In the genomic region with DNA sequence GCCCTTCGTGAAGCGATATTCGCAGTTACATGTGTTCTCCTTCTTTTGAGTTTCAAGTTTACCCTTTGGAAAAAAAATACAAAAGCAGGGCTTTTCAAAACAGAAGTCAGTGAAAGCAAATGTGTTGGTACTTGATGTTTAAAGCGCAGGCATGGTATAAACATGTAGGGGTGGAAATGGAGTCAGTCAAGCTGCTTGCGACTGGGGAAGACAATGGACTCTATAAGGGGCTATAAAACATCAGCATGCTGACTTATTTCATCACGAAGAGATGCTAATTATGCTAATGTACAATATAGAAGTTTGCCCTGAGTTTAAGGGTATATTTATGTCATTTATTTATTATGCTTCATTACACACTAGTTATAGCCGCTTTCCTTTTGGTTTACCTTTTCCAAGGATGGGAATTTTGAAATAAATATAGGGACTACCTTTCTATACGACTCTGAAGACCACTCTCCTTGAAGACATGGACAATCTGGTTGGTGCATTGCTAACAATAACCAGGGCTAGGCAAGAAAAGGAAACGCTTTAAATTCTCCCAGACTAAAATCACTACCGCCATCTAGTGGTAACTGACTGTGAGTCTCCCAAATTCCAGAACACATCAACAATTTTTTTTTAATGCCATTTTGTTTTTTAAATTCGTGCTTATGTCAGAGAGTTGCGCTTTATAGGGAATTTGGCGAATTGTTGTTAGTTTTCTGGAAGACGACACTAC, we compare ENCODE assay signal across 7 mouse cellular contexts.
DNase-seq lines count a peak whose midpoint lies in the region; ATAC-seq and TF ChIP-seq lines count a peak whose summit lies in the region.

No protein-coding gene starts in this region.

- H3K36me3 ChIP-seq in G1E (replicated peaks) = no peaks in the 10 kb centered on the region
- no peaks in the 10 kb centered on the region for H3K36me3 ChIP-seq in kidney, embryonic 15.5 days

- H3K4me2 ChIP-seq in kidney, embryonic 15.5 days = no peak overlapping the region

- H3K9ac ChIP-seq in kidney, embryonic 15.5 days = no peak overlapping the region

- no peak overlapping the region for H3K4me3 ChIP-seq in G1E (ENCODE audit: low read depth, low read length)
- no peak overlapping the region for H3K4me3 ChIP-seq in kidney, embryonic 15.5 days (replicated peaks)

- peak; percentile 13 for DNase-seq in kidney, postnatal 10 days
- DNase-seq in kidney, adult 11 months = no peak
- peak; percentile 6 for DNase-seq in G1E (ENCODE audit: low spot score)
- DNase-seq in brain, embryonic 14.5 days (ENCODE audit: low read depth) = peak; percentile 87
- DNase-seq in induced T-regulatory cell, adult 2 months (ENCODE audit: low read depth) = peak; percentile 37

- H3K4me1 ChIP-seq in G1E (ENCODE audit: insufficient read depth, low read depth, low read length) = no peaks in the 10 kb centered on the region
- H3K4me1 ChIP-seq in kidney, embryonic 15.5 days = no peaks in the 10 kb centered on the region

- no peak for ATAC-seq in G1E (ENCODE audit: extremely low read depth, insufficient number of reproducible peaks, low FRiP score, poor library complexity, severe bottlenecking)
- ATAC-seq in erythroid progenitor cell, adult 5-6 weeks (replicated peaks; ENCODE audit: low FRiP score, poor library complexity, severe bottlenecking) = no peak
- ATAC-seq in kidney, embryonic 15.5 days (replicated peaks; ENCODE audit: low FRiP score) = no peak

- no peak overlapping the region for H3K27ac ChIP-seq in kidney, embryonic 15.5 days

- no peaks in the 10 kb centered on the region for H3K9me3 ChIP-seq in G1E (replicated peaks)
- no peaks in the 10 kb centered on the region for H3K9me3 ChIP-seq in kidney, embryonic 15.5 days (replicated peaks)

- no peak for TF ChIP-seq POLR2A in brain, embryonic 14.5 days (IDR thresholded peaks at IDR 0.05; ENCODE audit: borderline replicate concordance, extremely low read depth, insufficient read depth, insufficient read length, poor library complexity, severe bottlenecking)

- H3K27me3 ChIP-seq in G1E (ENCODE audit: insufficient read depth, low read length) = no peaks in the 10 kb centered on the region
- no peaks in the 10 kb centered on the region for H3K27me3 ChIP-seq in kidney, embryonic 15.5 days

- TF ChIP-seq CTCF in G1E (IDR thresholded peaks at IDR 0.05; ENCODE audit: low read depth, low read length) = peak; percentile 47
- TF ChIP-seq CTCF in brain, embryonic 14.5 days (IDR thresholded peaks at IDR 0.05; ENCODE audit: borderline replicate concordance, extremely low read depth, insufficient read depth, insufficient read length) = peak; percentile 46; the same call in 1 of the 2 replicates

- WGBS in kidney, embryonic 15.5 days = 50% methylated on average over 14 of the region's 14 CpGs
